Comparison of ENCODE assay signal across 19 mouse cellular contexts in genomic region chr5:31814068-31814467, GRCm38 (mm10).
"Had no signal": no experiment of that assay in that cellular context is flagged by ENCODE, and none has a peak within 500 bp of the region (broad histone marks: within the 10 kb centered on the region; RNA-seq: fewer than 3 reads in every experiment).

No protein-coding gene starts in this region.

- H3K36me3 ChIP-seq: intestine, embryonic 15.5 days; limb, embryonic 12.5 days; limb, embryonic 15.5 days; midbrain, embryonic 12.5 days; midbrain, embryonic 15.5 days had no signal

- DNase-seq: kidney, adult 18-20 months; kidney, postnatal 25 days; left cerebral cortex, postnatal 4 days; liver, postnatal 0 days; lung, embryonic 14.5 days; right cerebral cortex, adult 18-20 months; right cerebral cortex, postnatal 14 days; spleen, adult 18-20 months; thymus, adult 18-20 months; thymus, postnatal 14 days; thymus, postnatal 4 days had no signal

- H3K4me3 ChIP-seq: intestine, embryonic 15.5 days; limb, embryonic 12.5 days; limb, embryonic 15.5 days; midbrain, embryonic 12.5 days; midbrain, embryonic 15.5 days had no signal

- H3K27me3 ChIP-seq: intestine, embryonic 15.5 days; limb, embryonic 12.5 days; limb, embryonic 15.5 days; midbrain, embryonic 12.5 days; midbrain, embryonic 15.5 days had no signal

- H3K4me1 ChIP-seq: intestine, embryonic 15.5 days; midbrain, embryonic 15.5 days had no signal

- ATAC-seq: intestine, embryonic 15.5 days; liver, postnatal 0 days; lung, postnatal 0 days; midbrain, embryonic 15.5 days had no signal

- H3K27ac ChIP-seq: intestine, embryonic 15.5 days; limb, embryonic 12.5 days; limb, embryonic 15.5 days; liver, embryonic 14.5 days; macrophage; midbrain, embryonic 12.5 days; midbrain, embryonic 15.5 days had no signal
